Mouse (Mus musculus) hindbrain, postnatal 0 days (tissue): Measurements from ENCODE around the gene Spcs3. TPM values are rescaled to one million over a fixed set of nuclear protein-coding genes. Genes with fewer than 3 reads are reported as not detected.

Source experiments
- ATAC-seq: fragments of 200-750 bp; cut with Nextera tagmentation; 2 replicates; pipeline ENCODE4 v1.8.0; 2017; ENCODE audit warnings: mild to moderate bottlenecking, moderate TSS enrichment, moderate library complexity
- DNase-seq: peaks from one replicate; pipeline ENCODE4 v3.0.0-alpha.2; 2015; ENCODE audit warnings: low spot score
- H3K27ac ChIP-seq: fragments of 300-500 bp; sonication (generic); 2 replicates; pipeline ENCODE4 v1.5.1; 2014; ENCODE audit warnings: mild to moderate bottlenecking
- H3K27me3 ChIP-seq: fragments of 300-500 bp; sonication (generic); 2 replicates; pipeline ENCODE4 v1.6.1; 2014; ENCODE audit warnings: low read length, mixed read lengths; ENCODE audit not compliant: insufficient read depth
- H3K36me3 ChIP-seq: fragments of 300-500 bp; sonication (generic); 2 replicates; pipeline ENCODE4 v1.6.1; 2014; ENCODE audit warnings: low read length, mixed read lengths; ENCODE audit not compliant: insufficient read depth
- H3K4me1 ChIP-seq: fragments of 300-500 bp; sonication (generic); 2 replicates; pipeline ENCODE4 v1.6.1; 2014; ENCODE audit warnings: antibody characterized with exemption, low read length, mixed read lengths; ENCODE audit not compliant: insufficient read depth
- H3K4me2 ChIP-seq: fragments of 300-500 bp; sonication (generic); 2 replicates; pipeline ENCODE4 v1.6.1; 2014; ENCODE audit warnings: low read depth, mild to moderate bottlenecking, low read length, moderate library complexity, mixed read lengths
- H3K4me3 ChIP-seq: fragments of 300-500 bp; sonication (generic); 2 replicates; pipeline ENCODE4 v1.5.1; 2014; ENCODE audit warnings: low read length
- H3K9ac ChIP-seq: fragments of 300-500 bp; sonication (generic); replicated peaks from 2 replicates; pipeline ENCODE4 v1.6.1; 2014; ENCODE audit warnings: mild to moderate bottlenecking, low read length, moderate library complexity, mixed read lengths
- H3K9me3 ChIP-seq: fragments of 300-500 bp; sonication (generic); 2 replicates; pipeline ENCODE4 v1.6.1; 2016; ENCODE audit warnings: low read length, mixed read lengths
- CTCF ChIP-seq: IDR thresholded peaks from 2 replicates; pipeline ENCODE4 v1.5.1; 2016; ENCODE audit warnings: antibody characterized with exemption, control low read depth, low read depth
- WGBS: fragments of 180-500 bp; shearing (Covaris S2); extraction: QIAGEN DNeasy Blood & Tissue Kit; methylation state at CpG from one replicate; pipeline ENCODE4 v1.1.7; 2014; 5-methylcytosine and 5-hydroxymethylcytosine counted together
- polyA plus RNA-seq: library from polyadenylated mRNA; unstranded; fragments of >200 nt; fragmentation: Nextera tagmentation; extraction: Ambion mirVana; gene quantifications from 2 replicates; pipeline ENCODE4 v1.2.1, GENCODE M21; 2015
- total RNA-seq: library from RNA; depleted of rRNA; stranded (reverse); fragments of >200 nt; gene quantifications from 2 replicates; pipeline ENCODE4 v1.2.3, GENCODE M21; 2014

Gene Spcs3
- total and polyA plus RNA-seq, 2 experiments from 2014 or later = 29.6 to 37.5 TPM

DNA sequence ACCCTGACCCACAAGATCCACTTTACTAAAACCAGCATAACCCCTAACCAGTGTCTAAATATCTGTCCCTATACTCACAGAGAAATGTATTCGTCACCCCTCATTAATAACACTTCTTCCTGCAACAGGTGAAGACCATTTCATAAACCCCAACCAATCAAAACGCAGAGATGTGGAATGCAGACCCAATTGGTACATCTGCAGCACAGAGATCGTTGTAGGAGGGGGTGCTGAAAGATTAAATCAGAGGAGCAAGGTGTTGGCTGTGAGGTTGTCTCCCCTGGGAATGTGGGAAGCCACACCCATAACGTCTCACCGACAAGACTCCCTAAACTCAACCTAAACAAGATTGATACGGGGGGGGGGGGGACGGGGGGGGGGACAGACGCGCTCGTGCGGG, 21.0 kb downstream of the Spcs3 start:
- peak overlapping the region; percentile 71 for H3K4me2 ChIP-seq
- ATAC-seq = peak; percentile 81
- no peaks in the 10 kb centered on the region for H3K36me3 ChIP-seq
- H3K9ac ChIP-seq = peak overlapping the region; percentile 56; the same call in 1 of the 2 replicates
- no peaks in the 10 kb centered on the region for H3K27me3 ChIP-seq
- peak overlapping the region; percentile 42 for H3K4me3 ChIP-seq
- 4% methylated on average over 11 of the region's 11 CpGs for WGBS
- H3K4me1 ChIP-seq = no peaks in the 10 kb centered on the region
- no peaks in the 10 kb centered on the region for H3K9me3 ChIP-seq
- H3K27ac ChIP-seq = peak overlapping the region; percentile 16; the same call in 1 of the 2 replicates
- DNase-seq = peak; percentile 83
- TF ChIP-seq CTCF = no peak

DNA sequence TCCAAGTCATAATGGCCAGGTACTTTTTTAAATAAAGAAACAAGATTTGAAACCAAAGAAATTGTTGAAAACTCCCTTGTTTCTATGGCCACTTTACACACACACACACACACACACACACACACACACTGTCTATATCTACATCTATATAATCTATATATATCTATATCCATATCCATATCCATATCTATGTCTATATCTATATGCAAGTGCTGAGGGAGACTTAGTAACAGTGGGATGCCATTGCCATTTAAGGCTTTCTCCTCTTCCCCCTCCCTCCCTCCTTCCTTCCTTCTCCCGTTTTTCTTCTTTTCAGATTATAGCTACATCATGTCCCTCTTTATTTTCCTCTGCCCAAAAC, 21.7 kb downstream of the Spcs3 start:
- peak overlapping the region; percentile 71; the same call in 1 of the 2 replicates for H3K4me2 ChIP-seq
- ATAC-seq = peak; percentile 33; the same call in 1 of the 2 replicates
- no peaks in the 10 kb centered on the region for H3K4me1 ChIP-seq
- H3K9ac ChIP-seq = no peak overlapping the region
- no peak for TF ChIP-seq CTCF
- H3K9me3 ChIP-seq = no peaks in the 10 kb centered on the region
- WGBS = 13% methylated on average over 1 of the region's 1 CpGs
- H3K27ac ChIP-seq = peak overlapping the region; percentile 16; the same call in 1 of the 2 replicates
- H3K27me3 ChIP-seq = no peaks in the 10 kb centered on the region
- no peak overlapping the region; the same call in 1 of the 2 replicates for H3K4me3 ChIP-seq
- DNase-seq = no peak
- no peaks in the 10 kb centered on the region for H3K36me3 ChIP-seq

DNA sequence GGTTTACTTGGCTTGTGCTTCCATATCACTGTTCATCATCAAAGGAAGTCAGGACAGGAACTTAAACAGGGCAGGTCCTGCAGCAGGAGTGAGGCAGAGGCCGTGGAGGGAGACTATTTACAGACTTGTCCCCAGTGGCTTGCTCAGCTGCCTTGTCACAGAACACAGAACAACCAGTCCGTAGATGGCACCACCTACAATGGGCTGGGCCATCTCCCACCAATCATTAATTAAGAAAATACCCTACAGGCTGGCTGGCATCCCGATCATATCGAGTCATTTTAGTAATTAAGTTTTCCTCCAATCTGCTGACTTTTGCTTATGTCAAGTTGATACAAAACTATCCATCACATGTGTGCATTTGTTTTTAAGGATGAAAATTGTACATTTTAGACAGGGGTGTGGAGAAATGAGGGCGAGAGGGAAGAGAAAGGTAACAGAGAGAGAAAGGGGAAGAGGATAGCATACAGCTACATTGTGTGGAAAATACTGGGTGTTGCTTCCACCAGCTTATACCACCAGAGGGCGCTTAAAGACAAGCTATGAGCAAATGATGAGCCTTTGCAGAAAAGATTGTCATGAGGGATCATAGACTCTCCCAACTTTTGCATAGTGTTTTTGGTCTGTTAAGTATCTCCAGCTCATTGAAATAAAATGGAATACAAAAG, 22.2 kb downstream of the Spcs3 start:
- no peak overlapping the region for H3K27ac ChIP-seq
- ATAC-seq (peak; percentile 79), DNase-seq (peak; percentile 94)
- H3K9me3 ChIP-seq = no peaks in the 10 kb centered on the region
- no peaks in the 10 kb centered on the region for H3K4me1 ChIP-seq
- H3K4me3 ChIP-seq = peak overlapping the region; percentile 7; the same call in 1 of the 2 replicates
- 21% methylated on average over 6 of the region's 6 CpGs for WGBS
- H3K9ac ChIP-seq = no peak overlapping the region
- no peaks in the 10 kb centered on the region for H3K36me3 ChIP-seq
- H3K4me2 ChIP-seq = peak overlapping the region; percentile 36
- peak; percentile 91 for TF ChIP-seq CTCF
- no peaks in the 10 kb centered on the region for H3K27me3 ChIP-seq

DNA sequence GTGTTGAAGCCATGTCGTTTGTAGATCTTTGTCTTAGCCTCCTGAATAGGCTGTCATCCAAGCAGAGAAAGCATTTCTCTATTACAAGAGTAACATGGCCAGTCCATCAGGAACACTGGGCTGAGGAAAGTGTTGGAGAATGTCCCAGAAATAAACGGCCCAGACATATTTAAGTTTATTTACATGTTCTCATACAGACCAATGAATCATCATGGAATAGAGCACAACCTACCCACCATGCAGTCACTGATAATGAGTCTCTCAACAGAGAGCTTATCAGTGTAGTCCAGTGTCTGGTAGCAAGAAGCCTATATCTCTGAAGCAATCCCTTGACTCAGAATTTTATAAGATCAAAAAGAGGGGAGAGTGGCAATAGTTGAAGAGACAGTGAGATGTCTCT, 24.7 kb downstream of the Spcs3 start:
- H3K4me3 ChIP-seq = no peak overlapping the region
- H3K4me2 ChIP-seq = no peak overlapping the region
- no peaks in the 10 kb centered on the region for H3K9me3 ChIP-seq
- DNase-seq (no peak), ATAC-seq (no peak)
- H3K9ac ChIP-seq = no peak overlapping the region
- 48% methylated on average over 2 of the region's 2 CpGs for WGBS
- H3K4me1 ChIP-seq = no peaks in the 10 kb centered on the region
- no peaks in the 10 kb centered on the region for H3K27me3 ChIP-seq
- H3K36me3 ChIP-seq = no peaks in the 10 kb centered on the region
- no peak overlapping the region for H3K27ac ChIP-seq
- no peak for TF ChIP-seq CTCF

DNA sequence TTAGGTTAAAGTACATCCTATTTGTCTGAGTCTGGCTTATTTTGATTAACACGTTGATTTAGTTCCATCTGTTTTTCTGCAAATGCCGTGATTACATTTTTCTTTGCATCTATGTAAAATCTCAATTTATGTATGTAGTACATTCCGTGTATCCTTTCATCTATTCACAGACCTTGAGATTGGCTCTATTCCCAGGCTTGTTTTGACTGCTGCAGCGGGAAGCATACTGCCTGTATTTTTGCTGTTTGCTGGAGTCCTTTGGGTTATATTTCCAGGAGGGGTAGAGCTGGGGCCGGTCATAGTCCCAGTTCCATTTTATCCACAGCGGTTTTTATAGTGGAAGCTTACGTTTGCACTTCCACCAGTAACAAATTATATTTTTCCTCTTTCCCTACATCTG, 26.7 kb downstream of the Spcs3 start:
- Histone ChIP-seq H3K36me3 (no peaks in the 10 kb centered on the region), H3K4me1 (no peaks in the 10 kb centered on the region), H3K9me3 (no peaks in the 10 kb centered on the region), H3K27me3 (no peaks in the 10 kb centered on the region), H3K27ac (no peak overlapping the region), H3K9ac (no peak overlapping the region), H3K4me2 (no peak overlapping the region), H3K4me3 (no peak overlapping the region)
- ATAC-seq = no peak
- DNase-seq = no peak
- 43% methylated on average over 7 of the region's 7 CpGs for WGBS
- TF ChIP-seq CTCF = no peak

DNA sequence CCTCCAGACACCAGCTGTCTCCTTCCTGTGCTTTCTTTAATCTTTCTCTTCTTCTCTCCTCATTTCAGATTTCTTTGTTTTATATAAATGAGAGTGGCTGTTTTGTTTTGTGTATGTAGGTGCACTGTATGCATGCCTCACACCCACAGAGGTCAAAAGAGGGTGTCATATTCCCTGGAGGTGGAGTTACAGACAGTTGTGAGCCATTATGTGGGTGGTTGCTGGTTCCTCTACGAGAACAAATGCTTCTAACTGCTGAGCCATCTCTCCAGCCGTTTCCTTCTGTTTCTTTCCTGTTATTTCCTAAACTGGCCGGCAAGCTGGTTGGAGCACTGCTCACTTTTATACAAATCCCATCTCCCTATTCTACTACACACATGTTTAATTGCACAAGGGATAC, 35.9 kb downstream of the Spcs3 start:
- Histone ChIP-seq H3K4me2 (no peak overlapping the region), H3K27me3 (no peaks in the 10 kb centered on the region), H3K4me3 (no peak overlapping the region), H3K36me3 (no peaks in the 10 kb centered on the region), H3K9ac (no peak overlapping the region), H3K9me3 (no peaks in the 10 kb centered on the region), H3K27ac (no peak overlapping the region), H3K4me1 (no peaks in the 10 kb centered on the region)
- ATAC-seq (no peak), DNase-seq (no peak)
- WGBS = 49% methylated on average over 3 of the region's 3 CpGs
- TF ChIP-seq CTCF = no peak

DNA sequence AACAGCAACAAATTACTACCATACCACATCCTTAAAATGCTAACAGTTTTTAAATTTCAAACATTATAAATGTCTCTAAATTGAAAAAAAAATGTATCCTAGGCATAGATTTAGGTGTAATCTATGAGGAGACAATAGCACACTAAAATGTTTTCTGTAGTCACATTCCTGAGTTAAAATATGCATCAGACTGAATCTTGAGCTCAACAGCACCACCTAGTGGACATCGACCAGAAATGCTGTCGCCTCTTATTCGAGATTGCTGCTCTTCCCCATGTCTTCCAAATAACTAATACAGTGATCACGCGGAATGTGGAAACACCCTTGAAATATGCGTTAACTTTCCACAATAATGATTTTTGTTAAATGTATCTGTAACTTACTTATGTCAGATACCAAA, 36.7 kb downstream of the Spcs3 start:
- peak; percentile 90 for TF ChIP-seq CTCF
- no peaks in the 10 kb centered on the region for H3K27me3 ChIP-seq

More for the DNA sequence above, 36.7 kb downstream of the Spcs3 start:
- peak; percentile 90 for DNase-seq
- ATAC-seq = no peak
- 15% methylated on average over 6 of the region's 6 CpGs for WGBS
- no peak overlapping the region for H3K27ac ChIP-seq
- no peak overlapping the region for H3K4me2 ChIP-seq
- no peaks in the 10 kb centered on the region for H3K36me3 ChIP-seq
- H3K4me3 ChIP-seq = no peak overlapping the region
- no peaks in the 10 kb centered on the region for H3K9me3 ChIP-seq
- no peaks in the 10 kb centered on the region for H3K4me1 ChIP-seq
- H3K9ac ChIP-seq = no peak overlapping the region
